Mouse (Mus musculus) liver, adult 2 months (tissue): ENCODE measurements around the gene Tmbim1.

Source experiments
- CTCF ChIP-seq: fragments of 200-500 bp; IDR thresholded peaks from 2 replicates; pipeline ENCODE4 v1.5.1; 2011; ENCODE audit warnings: low read depth, low read length, control low read depth
- POLR2A ChIP-seq: fragments of 200-500 bp; IDR thresholded peaks from 2 replicates; pipeline ENCODE4 v1.6.1; 2011; ENCODE audit warnings: low read length, control low read depth; ENCODE audit not compliant: insufficient read depth; ENCODE audit errors: extremely low read depth

DNA sequence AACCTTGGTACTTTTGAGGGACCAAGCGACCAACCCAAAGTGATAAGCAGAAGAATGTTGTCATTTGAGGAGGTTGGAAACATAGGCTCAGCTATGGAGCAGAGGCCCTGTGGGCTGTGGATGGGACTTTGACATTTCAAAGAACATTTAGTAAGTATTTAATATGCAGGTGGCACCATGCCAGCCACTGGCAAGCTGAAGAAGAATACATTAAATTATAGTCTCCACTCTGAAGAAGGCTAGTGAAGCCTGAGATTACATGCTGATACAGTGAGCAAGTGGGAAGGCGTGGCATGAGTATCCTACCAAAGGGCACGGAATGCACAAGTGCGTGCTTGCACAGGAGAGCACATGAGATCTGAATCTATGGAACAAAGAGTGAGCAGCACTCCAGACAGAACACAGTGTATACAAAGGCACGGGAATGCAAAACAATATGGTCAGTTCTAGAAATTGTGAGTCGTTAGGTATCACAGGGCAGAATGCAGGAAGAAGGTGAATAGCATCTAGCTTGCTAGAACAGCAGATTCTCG lies 24.5 kb upstream of the Tmbim1 start:
- TF ChIP-seq POLR2A (no peak), CTCF (no peak)
